Mouse (Mus musculus) activated CD4-positive, CD25-positive, alpha-beta regulatory T cell (primary cell): ENCODE measurements around the gene Astn1. TPM values are rescaled to one million over a fixed set of nuclear protein-coding genes. Genes with fewer than 3 reads are reported as not detected.

Experiments used
- polyA plus RNA-seq, 2 experiments: library from polyadenylated mRNA; unstranded; fragments of 100-300 nt; shearing (Covaris generic); gene quantifications; one replicate each; pipeline ENCODE4 v1.2.1; 2017

Gene Astn1
- polyA plus RNA-seq: under 1 TPM in 1 of 2 experiments, not detected in 1; 0.28 TPM

DNA sequence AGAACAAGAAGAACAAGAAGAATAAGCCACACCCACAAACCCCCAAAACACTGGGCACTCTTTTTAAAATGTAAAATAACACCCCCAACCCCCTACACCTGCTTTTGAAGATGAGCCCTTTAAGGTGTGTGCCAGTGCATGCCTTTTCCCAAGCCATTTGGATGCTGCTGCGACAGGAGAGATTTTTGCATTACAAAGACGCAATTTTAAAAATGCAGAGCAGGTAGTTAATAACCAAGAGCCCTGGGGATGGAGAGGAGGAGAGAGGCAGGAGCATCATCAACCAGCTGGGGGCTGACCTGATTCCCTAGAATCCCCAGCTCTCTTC, at the start of gene Astn1:
Astn1 (plus strand) TSS at position 310 of the 328 bp plus-strand sequence.

DNA sequence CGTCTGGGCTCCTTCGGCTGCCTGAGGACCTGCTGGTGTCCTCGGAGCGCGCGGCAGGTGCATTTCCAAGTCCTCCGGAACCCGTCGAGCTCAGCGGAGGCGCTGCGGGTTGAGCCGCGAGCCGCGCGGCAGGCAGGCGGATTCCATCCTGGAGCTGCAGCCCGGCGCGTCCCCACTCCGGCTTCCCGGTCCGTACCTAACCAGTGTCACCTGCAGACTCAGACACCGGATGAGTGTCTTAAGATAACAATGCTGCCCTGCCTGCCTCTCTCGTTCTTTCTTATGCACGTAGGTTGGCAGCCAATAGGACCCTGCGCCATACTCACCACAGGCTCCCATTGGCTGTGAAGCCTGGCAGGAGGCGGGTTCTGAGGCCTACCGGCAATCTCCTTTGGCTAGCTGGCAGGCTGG, 6.0 kb upstream of the Astn1 start, which contains the start of gene Brinp2:
Brinp2 (minus strand) TSS at position 276 of the 411 bp plus-strand sequence.

Other genes starting within 250 kb of the Astn1 start
- gene Brinp2, start 5.9 kb upstream of the Astn1 start, polyA plus RNA-seq: under 1 TPM in 1 of 2 experiments, not detected in 1; 0.15 TPM